Mouse (Mus musculus): Measurements from ENCODE around the gene Armc7. TPM values are rescaled to one million over a fixed set of nuclear protein-coding genes. Genes with fewer than 3 reads are reported as not detected.
"Not testable (repeated sequence)": the region's sequence is repeated elsewhere in the genome, so short reads cannot be mapped to it uniquely, and the experiment has no call there.

Gene Armc7
- polyA plus RNA-seq, 1 experiment from 2014 or later: 13.3 TPM

DNA sequence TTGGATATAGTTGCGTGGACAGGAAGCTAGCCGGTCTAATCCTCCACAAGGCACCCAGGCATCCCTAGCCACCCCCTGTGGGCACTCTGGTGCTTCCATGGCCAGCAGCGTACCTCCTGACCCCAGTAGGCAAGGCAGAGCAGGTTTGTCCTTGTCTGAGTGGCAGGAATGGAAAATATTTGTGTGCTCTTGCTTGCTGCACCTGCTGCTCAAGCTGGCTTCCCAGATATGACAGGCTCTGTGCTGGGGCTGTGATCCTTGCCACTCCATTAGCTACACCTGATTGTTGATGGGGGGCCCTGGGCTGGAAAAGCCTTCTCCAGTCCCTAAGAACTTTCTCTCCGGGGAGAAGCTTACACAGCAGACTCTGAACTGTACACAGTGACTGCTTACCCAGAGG, 22.2 kb upstream of the Armc7 start:
- ChIA-PET POLR2A (interaction anchor here (0.5 to 1.1 kb wide), 3 partner anchors 27 to 41 kb away, joined by 3 to 5 read pairs (median 3); partner anchors contain the start of genes Atp5h and Kctd2), CTCF (no interaction called here)
- no peak for TF ChIP-seq CTCF (IDR thresholded peaks at IDR 0.05)
- no peak for DNase-seq (ENCODE audit: low read depth, low spot score)
- H3K27me3 ChIP-seq: no peaks in the 10 kb centered on the region
- no peak for ATAC-seq
- in situ Hi-C loops (cut with MboI; ENCODE audit: low pct_unique_long_range_greater_than_20kb): no loop called here

DNA sequence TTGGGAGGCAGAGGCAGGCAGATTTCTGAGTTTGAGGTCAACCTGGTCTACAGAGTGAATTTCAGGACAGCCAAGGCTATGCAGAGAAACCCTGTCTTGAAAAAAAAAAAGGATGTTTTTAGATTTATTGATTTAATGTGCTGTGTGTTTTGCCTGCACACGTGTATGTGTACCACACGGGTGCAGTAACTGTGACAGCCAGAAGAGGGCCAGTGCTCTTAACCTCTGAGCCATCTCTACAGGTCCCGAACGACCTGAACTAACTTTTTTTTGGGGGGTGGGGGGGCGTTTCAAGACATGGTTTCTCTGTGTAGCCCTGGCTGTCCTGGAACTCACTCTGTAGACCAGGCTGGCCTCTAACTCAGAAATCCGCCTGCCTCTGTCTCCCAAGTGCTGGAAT, 20.6 kb upstream of the Armc7 start:
- POLR2A ChIA-PET; in situ Hi-C loops (cut with MboI; ENCODE audit: low pct_unique_long_range_greater_than_20kb); ATAC-seq; H3K27me3 ChIP-seq; DNase-seq (ENCODE audit: low read depth, low spot score): not testable (repeated sequence)
- CTCF ChIA-PET: interaction anchor here (1.6 kb wide), 1 partner anchor 158 kb away, joined by 3 read pairs; the partner anchor contains the start of gene Mif4gd

DNA sequence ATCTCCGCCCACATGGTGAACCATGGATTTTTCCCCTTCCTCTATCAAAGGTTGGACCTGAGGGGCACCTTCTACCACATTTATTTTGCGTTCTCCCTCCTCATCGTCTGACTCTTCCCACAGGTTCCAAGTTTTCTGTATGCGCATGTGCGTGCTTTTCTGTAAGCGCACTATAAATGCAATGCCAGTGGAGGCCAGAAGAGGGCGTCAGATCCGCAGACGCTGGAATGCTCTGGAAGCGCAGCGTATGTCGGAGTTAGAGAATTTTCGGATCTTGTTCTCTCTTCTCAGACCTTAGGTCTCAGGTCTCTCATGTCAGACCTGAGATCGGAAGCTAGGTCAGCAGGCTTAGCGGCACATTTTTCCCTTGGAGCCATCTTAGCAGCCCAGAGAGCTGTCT, 19.8 kb upstream of the Armc7 start:
- CTCF ChIA-PET: no interaction called here
- H3K27me3 ChIP-seq: no peaks in the 10 kb centered on the region
- ATAC-seq (no peak), DNase-seq (ENCODE audit: low read depth, low spot score) (no peak)
- in situ Hi-C loops (cut with MboI; ENCODE audit: low pct_unique_long_range_greater_than_20kb): no loop called here
- POLR2A ChIA-PET: no interaction called here
- TF ChIP-seq CTCF (IDR thresholded peaks at IDR 0.05): no peak

DNA sequence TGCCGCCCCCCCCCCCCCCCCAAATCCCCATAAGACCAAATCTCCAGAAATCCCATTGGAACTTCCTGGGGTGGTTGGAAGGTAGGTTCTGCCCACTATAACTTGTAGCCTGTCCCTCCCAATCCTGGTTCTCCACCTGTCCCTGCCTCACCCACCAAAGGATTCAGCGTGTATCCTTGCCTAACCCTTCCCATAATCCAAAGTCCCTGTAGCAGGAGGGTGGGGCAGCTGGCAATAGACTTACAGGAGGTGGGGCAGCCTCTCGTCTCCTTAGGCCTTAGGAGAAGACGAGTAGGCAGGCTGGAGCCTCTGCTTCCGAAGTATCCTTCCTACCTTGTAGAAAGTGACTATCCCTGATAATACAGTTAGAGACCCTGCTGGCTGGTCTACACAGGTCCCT, 19.3 kb upstream of the Armc7 start:
- CTCF ChIA-PET: no interaction called here
- H3K27me3 ChIP-seq: no peaks in the 10 kb centered on the region
- POLR2A ChIA-PET: interaction anchor here (1.1 kb wide), 1 partner anchor 17 kb away, joined by 3 read pairs; no protein-coding TSS in a partner anchor
- no peak for TF ChIP-seq CTCF (IDR thresholded peaks at IDR 0.05)
- ATAC-seq: no peak
- in situ Hi-C loops (cut with MboI; ENCODE audit: low pct_unique_long_range_greater_than_20kb): no loop called here
- no peak for DNase-seq (ENCODE audit: low read depth, low spot score)

DNA sequence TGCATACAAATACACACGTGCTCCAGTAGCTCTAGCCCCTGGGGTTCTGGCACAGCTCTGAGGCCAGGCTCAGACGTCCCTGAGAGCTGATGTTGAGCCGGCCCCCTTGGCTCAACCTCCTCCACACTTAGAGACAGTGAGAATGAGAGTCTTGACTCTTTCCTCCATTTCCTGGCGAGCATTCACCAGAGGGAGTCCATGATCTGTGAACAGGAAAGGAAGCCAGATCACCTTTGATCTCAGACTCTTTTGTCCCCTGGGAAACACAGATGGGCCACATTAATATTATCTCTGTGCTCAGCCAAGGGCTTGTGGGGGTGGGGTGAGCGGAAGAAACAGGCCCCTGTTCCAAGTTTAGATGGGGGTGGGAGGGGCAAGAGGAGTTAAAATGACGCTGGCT, 18.1 kb upstream of the Armc7 start:
- ChIA-PET POLR2A (no interaction called here), CTCF (interaction anchor here (0.9 kb wide), 1 partner anchor 29 kb away, joined by 3 read pairs; no protein-coding TSS in a partner anchor)
- TF ChIP-seq CTCF (IDR thresholded peaks at IDR 0.05): no peak
- no peak for DNase-seq (ENCODE audit: low read depth, low spot score)
- no peaks in the 10 kb centered on the region for H3K27me3 ChIP-seq
- in situ Hi-C loops (cut with MboI; ENCODE audit: low pct_unique_long_range_greater_than_20kb): no loop called here
- no peak for ATAC-seq

DNA sequence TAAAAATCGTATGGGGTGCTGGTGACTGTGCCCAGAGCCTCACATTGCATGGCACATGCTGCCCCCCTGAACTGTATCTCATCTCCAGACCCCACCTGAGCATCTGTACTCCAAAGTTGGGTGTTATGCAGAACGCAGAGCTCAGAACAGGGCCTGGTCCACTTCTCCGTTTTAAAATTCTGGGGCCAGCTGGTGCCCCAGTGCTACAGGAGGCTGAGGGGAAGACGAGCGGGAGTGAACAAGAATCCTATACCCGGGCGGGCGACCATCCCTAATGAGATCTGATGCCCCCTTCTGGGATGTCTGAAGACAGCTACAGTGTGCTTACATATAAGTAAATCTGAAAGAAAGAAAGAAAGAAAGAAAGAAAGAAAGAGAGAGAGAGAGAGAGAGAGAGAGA, 14.5 kb upstream of the Armc7 start:
- no peak for ATAC-seq
- no peak for DNase-seq (ENCODE audit: low read depth, low spot score)
- POLR2A ChIA-PET: interaction anchor here (0.8 kb wide), 1 partner anchor 53 kb away, joined by 3 read pairs; the partner anchor contains the start of gene Jpt1
- CTCF ChIA-PET: interaction anchor here (1.0 kb wide), 1 partner anchor 35 kb away, joined by 3 read pairs; no protein-coding TSS in a partner anchor
- no peaks in the 10 kb centered on the region for H3K27me3 ChIP-seq
- TF ChIP-seq CTCF (IDR thresholded peaks at IDR 0.05): no peak
- in situ Hi-C loops (cut with MboI; ENCODE audit: low pct_unique_long_range_greater_than_20kb): no loop called here

DNA sequence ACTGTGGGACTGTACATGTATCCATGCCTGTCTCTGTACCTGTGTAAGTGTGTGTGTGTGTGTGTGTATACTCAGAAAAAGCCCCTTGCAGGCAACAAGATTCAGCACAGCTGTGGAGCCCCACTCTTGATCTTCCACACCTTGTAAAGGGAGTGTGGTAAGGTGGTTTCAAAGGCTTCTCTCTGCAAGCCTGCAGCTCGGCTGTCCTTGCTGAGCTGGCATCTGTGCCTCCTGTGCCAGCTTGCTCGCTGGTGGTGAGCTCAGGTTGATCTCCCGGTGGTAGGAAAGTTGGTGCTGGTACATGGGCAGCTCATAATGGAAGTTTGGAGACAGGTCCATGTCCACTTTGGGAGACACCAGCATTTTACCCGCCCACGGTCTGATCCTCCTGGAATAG, 13.6 kb upstream of the Armc7 start:
- no peaks in the 10 kb centered on the region for H3K27me3 ChIP-seq
- ChIA-PET POLR2A (no interaction called here), CTCF (interaction anchor here (1.5 kb wide), 1 partner anchor 35 kb away, joined by 3 read pairs; no protein-coding TSS in a partner anchor)
- in situ Hi-C loops (cut with MboI; ENCODE audit: low pct_unique_long_range_greater_than_20kb): no loop called here
- ATAC-seq (no peak), DNase-seq (ENCODE audit: low read depth, low spot score) (no peak)
- TF ChIP-seq CTCF (IDR thresholded peaks at IDR 0.05): no peak

DNA sequence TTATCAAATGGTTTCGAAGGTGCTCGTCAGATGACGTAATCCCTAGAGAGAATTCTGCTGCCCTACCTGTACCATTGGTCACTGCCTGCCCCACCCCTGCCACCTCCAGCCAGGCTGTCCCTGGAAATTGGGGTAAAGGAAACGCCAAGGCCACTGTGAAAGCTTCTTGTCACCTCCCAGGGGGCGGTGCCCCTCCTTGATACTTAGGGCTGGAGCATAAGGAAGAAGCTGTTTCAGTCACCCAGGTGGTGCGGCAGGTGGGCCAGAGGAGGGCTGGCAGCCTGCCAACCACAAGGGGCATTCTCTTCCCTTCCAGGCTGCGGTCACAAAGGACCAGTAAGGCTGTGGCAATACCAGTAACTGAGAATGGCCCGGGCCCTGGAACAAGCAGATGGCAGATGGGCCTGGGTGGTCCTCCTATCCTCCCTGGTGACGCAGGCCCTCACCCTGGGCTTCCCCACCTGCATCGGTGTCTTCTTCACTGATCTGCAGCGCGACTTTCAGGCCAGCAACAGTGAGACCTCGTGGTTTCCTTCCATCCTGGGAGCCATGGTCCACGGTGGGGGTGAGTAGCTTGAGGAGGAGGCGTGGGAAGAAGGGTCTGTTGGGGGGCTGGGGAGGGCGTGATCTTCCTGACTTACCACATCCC, 13.1 kb upstream of the Armc7 start, which contains the start of gene Slc16a5:
TSS of gene Slc16a5 (plus strand) at position 232 of the 649 bp plus-strand sequence.
- DNase-seq (ENCODE audit: low read depth, low spot score) (no peak), ATAC-seq (no peak)
- TF ChIP-seq CTCF (IDR thresholded peaks at IDR 0.05): no peak
- no peaks in the 10 kb centered on the region for H3K27me3 ChIP-seq
- CTCF ChIA-PET: interaction anchor here (1.1 to 1.5 kb wide), 2 partner anchors 36 to 104 kb away, joined by 3 read pairs; no protein-coding TSS in a partner anchor
- in situ Hi-C loops (cut with MboI; ENCODE audit: low pct_unique_long_range_greater_than_20kb): no loop called here
- POLR2A ChIA-PET: no interaction called here

DNA sequence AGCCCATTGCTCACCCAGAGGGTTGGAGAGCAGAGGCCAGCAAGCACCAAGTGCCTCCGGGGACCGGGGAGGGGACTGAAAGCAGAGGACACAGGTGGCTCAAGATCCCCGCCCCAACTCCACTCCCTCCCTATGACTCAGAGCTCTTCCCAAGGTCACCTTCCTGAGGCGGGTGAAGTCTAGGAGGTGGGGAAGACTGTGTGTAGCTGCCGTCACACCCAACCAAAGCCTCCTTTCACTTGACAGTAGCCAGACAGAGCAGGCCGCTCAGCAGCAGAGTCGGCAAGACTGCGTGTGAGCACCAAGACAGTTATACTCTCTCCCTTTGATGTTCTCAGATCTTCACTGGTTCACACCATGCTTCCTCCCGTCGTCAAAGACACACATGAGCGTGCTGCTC, 12.1 kb upstream of the Armc7 start:
- CTCF ChIA-PET: interaction anchor here (1.1 kb wide), 1 partner anchor 105 kb away, joined by 3 read pairs; no protein-coding TSS in a partner anchor

DNA sequence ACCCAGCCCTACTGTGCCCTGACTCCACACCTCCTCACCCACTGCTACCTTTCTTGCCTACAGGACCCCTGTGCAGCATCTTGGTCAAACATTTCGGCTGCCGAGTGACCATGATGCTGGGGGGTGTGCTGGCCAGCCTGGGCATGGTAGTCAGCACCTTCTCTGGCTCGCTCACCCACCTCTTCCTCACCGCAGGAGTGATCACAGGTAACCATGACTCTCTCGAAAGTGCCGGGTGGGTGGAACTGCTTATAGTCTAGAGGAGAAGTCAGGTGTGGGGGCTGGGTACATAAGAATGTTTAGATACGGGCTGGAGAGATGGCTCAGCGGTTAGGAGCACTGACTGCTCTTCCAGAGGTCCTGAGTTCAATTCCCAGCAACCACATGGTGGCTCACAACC, 10.6 kb upstream of the Armc7 start:
- ATAC-seq (no peak), DNase-seq (ENCODE audit: low read depth, low spot score) (no peak)
- POLR2A ChIA-PET: no interaction called here
- no peak for TF ChIP-seq CTCF (IDR thresholded peaks at IDR 0.05)
- CTCF ChIA-PET: no interaction called here
- no peaks in the 10 kb centered on the region for H3K27me3 ChIP-seq
- in situ Hi-C loops (cut with MboI; ENCODE audit: low pct_unique_long_range_greater_than_20kb): no loop called here

More for the DNA sequence above, 12.1 kb upstream of the Armc7 start:
- no peak for TF ChIP-seq CTCF (IDR thresholded peaks at IDR 0.05)
- ATAC-seq: no peak
- DNase-seq (ENCODE audit: low read depth, low spot score): no peak
- POLR2A ChIA-PET: no interaction called here
- no peaks in the 10 kb centered on the region for H3K27me3 ChIP-seq
- in situ Hi-C loops (cut with MboI; ENCODE audit: low pct_unique_long_range_greater_than_20kb): no loop called here

DNA sequence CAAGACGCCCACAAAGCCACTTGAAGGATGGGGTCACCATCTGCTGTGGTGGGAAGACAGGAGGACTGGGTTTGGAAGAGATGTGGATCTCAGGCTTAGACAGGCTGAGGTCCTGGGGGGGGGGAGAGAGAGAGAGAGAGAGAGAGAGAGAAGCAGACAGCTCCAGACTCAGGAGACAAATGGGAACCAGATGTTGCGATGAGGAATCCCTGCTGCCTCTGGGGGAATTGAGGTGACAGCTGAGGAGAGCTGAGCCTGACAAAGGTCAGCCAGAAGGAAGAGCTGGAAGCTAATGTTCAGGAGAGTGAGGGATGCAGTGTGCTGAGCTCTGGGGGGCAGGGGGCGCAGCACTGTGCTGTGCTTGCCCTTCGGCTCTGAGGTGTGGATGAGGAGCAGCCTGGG, 8.2 kb upstream of the Armc7 start:
- DNase-seq (ENCODE audit: low read depth, low spot score) (no peak), ATAC-seq (no peak)
- in situ Hi-C loops (cut with MboI; ENCODE audit: low pct_unique_long_range_greater_than_20kb): no loop called here
- TF ChIP-seq CTCF (IDR thresholded peaks at IDR 0.05): no peak
- H3K27me3 ChIP-seq: no peaks in the 10 kb centered on the region
- CTCF ChIA-PET: no interaction called here
- POLR2A ChIA-PET: no interaction called here
